Mouse (Mus musculus) MEL (cell line): ENCODE results near the gene Trim58. TPM values are rescaled to one million over a fixed set of nuclear protein-coding genes. Genes with fewer than 3 reads are reported as not detected.

Experiments
- DNase-seq: peaks from one replicate; pipeline ENCODE4 v3.0.0; 2011; ENCODE audit warnings: low read depth, low spot score
- H3K27ac ChIP-seq: 2 replicates; pipeline ENCODE4 v1.5.1; 2012; ENCODE audit warnings: low read depth, mild to moderate bottlenecking, control low read depth, low read length, moderate library complexity; ENCODE audit not compliant: control insufficient read depth
- H3K27me3 ChIP-seq, 2 experiments: fragments of 150-350 bp in 1 of 2; sonication (generic) in 1 of 2; 2 replicates each; pipeline ENCODE4 v1.6.1; 2012; ENCODE audit warnings: low read length in 2 of 2, mild to moderate bottlenecking in 2 of 2, improper control_type of control experiment in 1 of 2, moderate library complexity in 1 of 2; ENCODE audit not compliant: insufficient read depth in 2 of 2, control insufficient read depth in 1 of 2
- H3K36me3 ChIP-seq, 2 experiments: 2 replicates each; pipeline ENCODE4 v1.6.1; 2012 to 2014; ENCODE audit warnings: low read length in 2 of 2, improper control_type of control experiment in 1 of 2, inconsistent platforms in 1 of 2, mild to moderate bottlenecking in 1 of 2; ENCODE audit not compliant: insufficient read depth in 2 of 2, control insufficient read depth in 1 of 2
- H3K4me1 ChIP-seq, 2 experiments: fragments of 150-350 bp in 1 of 2; sonication (generic) in 1 of 2; 2 replicates each; pipeline ENCODE4 v1.6.1; 2012; ENCODE audit warnings: low read length in 2 of 2, improper control_type of control experiment in 1 of 2, mild to moderate bottlenecking in 1 of 2; ENCODE audit not compliant: insufficient read depth in 2 of 2, control insufficient read depth in 1 of 2
- H3K4me3 ChIP-seq, 2 experiments: fragments of 150-350 bp in 1 of 2; sonication (generic) in 1 of 2; 2 replicates each; pipeline ENCODE4 v1.5.1; 2012; ENCODE audit warnings: low read depth in 2 of 2, low read length in 2 of 2, mild to moderate bottlenecking in 2 of 2, moderate library complexity in 2 of 2, control low read depth in 1 of 2, improper control_type of control experiment in 1 of 2; ENCODE audit not compliant: control insufficient read depth in 1 of 2, insufficient read depth in 1 of 2
- H3K79me2 ChIP-seq: 2 replicates; pipeline ENCODE4 v1.6.1; 2012; ENCODE audit warnings: mild to moderate bottlenecking, low read length, moderate library complexity; ENCODE audit not compliant: control insufficient read depth, poor library complexity, insufficient read depth
- H3K9ac ChIP-seq: 2 replicates; pipeline ENCODE4 v1.6.1; 2012; ENCODE audit warnings: low read depth, mild to moderate bottlenecking, control low read depth, low read length, moderate library complexity; ENCODE audit not compliant: control insufficient read depth, poor library complexity, severe bottlenecking
- H3K9me3 ChIP-seq: fragments of 150-350 bp; sonication (generic); replicated peaks from 2 replicates; pipeline ENCODE4 v1.6.1; 2012; ENCODE audit warnings: mild to moderate bottlenecking, low read length, improper control_type of control experiment, moderate library complexity; ENCODE audit not compliant: insufficient read depth
- BHLHE40 ChIP-seq: IDR thresholded peaks from 2 replicates; pipeline ENCODE4 v1.6.1; 2012; ENCODE audit warnings: low read depth, mild to moderate bottlenecking, inconsistent platforms, low read length, improper control_type of control experiment, borderline replicate concordance
- CHD1 ChIP-seq: IDR thresholded peaks from 2 replicates; pipeline ENCODE4 v1.6.1; 2012; ENCODE audit warnings: low read depth, mild to moderate bottlenecking, inconsistent platforms, low read length, improper control_type of control experiment
- CHD2 ChIP-seq: IDR thresholded peaks from 2 replicates; pipeline ENCODE4 v1.6.1; 2011; ENCODE audit warnings: low read length, improper control_type of control experiment
- CTCF ChIP-seq, 3 experiments: IDR thresholded peaks in 2 of 3; conservative IDR thresholded peaks in 1 of 3; 2 replicates each; pipeline ENCODE4 v1.5.1; 2011 to 2012; ENCODE audit warnings: low read length in 3 of 3, low read depth in 2 of 3, mild to moderate bottlenecking in 2 of 3, improper control_type of control experiment in 1 of 3, inconsistent platforms in 1 of 3, mixed read lengths in 1 of 3, moderate library complexity in 1 of 3; ENCODE audit not compliant: control insufficient read depth in 1 of 3, insufficient read depth in 1 of 3, poor library complexity in 1 of 3, severe bottlenecking in 1 of 3
- E2F4 ChIP-seq: IDR thresholded peaks from 2 replicates; pipeline ENCODE4 v1.6.1; 2011; ENCODE audit warnings: low read depth, low read length, improper control_type of control experiment, borderline replicate concordance
- ELF1 ChIP-seq: IDR thresholded peaks from 2 replicates; pipeline ENCODE4 v1.6.1; 2014; ENCODE audit warnings: low read depth, mild to moderate bottlenecking, inconsistent platforms, low read length, improper control_type of control experiment, moderate library complexity
- EP300 ChIP-seq, 2 experiments: IDR thresholded peaks; 2 replicates each; pipeline ENCODE4 v1.6.1; 2011; ENCODE audit warnings: improper control_type of control experiment in 2 of 2, low read length in 2 of 2, low read depth in 1 of 2, mild to moderate bottlenecking in 1 of 2
- ETS1 ChIP-seq: IDR thresholded peaks from 2 replicates; pipeline ENCODE4 v1.6.1; 2012; ENCODE audit warnings: low read depth, mild to moderate bottlenecking, inconsistent platforms, low read length, improper control_type of control experiment, moderate library complexity
- GABPA ChIP-seq: IDR thresholded peaks from 2 replicates; pipeline ENCODE4 v1.6.1; 2012; ENCODE audit warnings: low read depth, mild to moderate bottlenecking, inconsistent platforms, low read length, improper control_type of control experiment, moderate library complexity
- HCFC1 ChIP-seq: IDR thresholded peaks from 2 replicates; pipeline ENCODE4 v1.6.1; 2012; ENCODE audit warnings: low read depth, mild to moderate bottlenecking, inconsistent platforms, low read length, improper control_type of control experiment, moderate library complexity
- MAX ChIP-seq: IDR thresholded peaks from 2 replicates; pipeline ENCODE4 v1.6.1; 2011; ENCODE audit warnings: low read length, improper control_type of control experiment
- MEF2A ChIP-seq: IDR thresholded peaks from 2 replicates; pipeline ENCODE4 v1.6.1; 2014; ENCODE audit warnings: low read depth, mild to moderate bottlenecking, inconsistent platforms, low read length, improper control_type of control experiment; ENCODE audit not compliant: poor library complexity, insufficient replicate concordance, severe bottlenecking; ENCODE audit errors: extremely low read depth
- MXI1 ChIP-seq: IDR thresholded peaks from 2 replicates; pipeline ENCODE4 v1.6.1; 2011; ENCODE audit warnings: mild to moderate bottlenecking, low read depth, low read length, improper control_type of control experiment
- MYB ChIP-seq: IDR thresholded peaks from 2 replicates; pipeline ENCODE4 v1.6.1; 2011; ENCODE audit warnings: mild to moderate bottlenecking, low read depth, low read length, improper control_type of control experiment
- MYC ChIP-seq: IDR thresholded peaks from 2 replicates; pipeline ENCODE4 v1.6.1; 2011; ENCODE audit warnings: low read depth, mild to moderate bottlenecking, low read length, improper control_type of control experiment, moderate library complexity
- NELFE ChIP-seq: IDR thresholded peaks from 2 replicates; pipeline ENCODE4 v1.6.1; 2011; ENCODE audit warnings: low read depth, low read length, improper control_type of control experiment
- POLR2AphosphoS2 ChIP-seq: IDR thresholded peaks from 2 replicates; pipeline ENCODE4 v1.6.1; 2011; ENCODE audit warnings: low read length, improper control_type of control experiment
- POLR2AphosphoS5 ChIP-seq: IDR thresholded peaks from 2 replicates; pipeline ENCODE4 v1.6.1; 2012; ENCODE audit warnings: low read depth, borderline replicate concordance, mild to moderate bottlenecking, inconsistent platforms, low read length, moderate library complexity, mixed read lengths
- RCOR1 ChIP-seq: IDR thresholded peaks from 2 replicates; pipeline ENCODE4 v1.6.1; 2012; ENCODE audit warnings: low read depth, mild to moderate bottlenecking, inconsistent platforms, low read length, improper control_type of control experiment
- SIN3A ChIP-seq: IDR thresholded peaks from 2 replicates; pipeline ENCODE4 v1.6.1; 2012; ENCODE audit warnings: low read length, improper control_type of control experiment, inconsistent platforms
- SMC3 ChIP-seq: IDR thresholded peaks from 2 replicates; pipeline ENCODE4 v1.6.1; 2011; ENCODE audit warnings: low read depth, low read length, improper control_type of control experiment
- TCF12 ChIP-seq: IDR thresholded peaks from 2 replicates; pipeline ENCODE4 v1.6.1; 2014; ENCODE audit warnings: low read depth, mild to moderate bottlenecking, inconsistent platforms, low read length, improper control_type of control experiment, moderate library complexity
- UBTF ChIP-seq: IDR thresholded peaks from 2 replicates; pipeline ENCODE4 v1.6.1; 2012; ENCODE audit warnings: low read depth, mild to moderate bottlenecking, inconsistent platforms, low read length, improper control_type of control experiment, moderate library complexity, borderline replicate concordance; ENCODE audit not compliant: insufficient read depth
- ZKSCAN1 ChIP-seq: IDR thresholded peaks from 2 replicates; pipeline ENCODE4 v1.6.1; 2012; ENCODE audit warnings: low read depth, mild to moderate bottlenecking, inconsistent platforms, low read length, improper control_type of control experiment, moderate library complexity
- ZNF384 ChIP-seq: IDR thresholded peaks from 2 replicates; pipeline ENCODE4 v1.6.1; 2012; ENCODE audit warnings: low read depth, mild to moderate bottlenecking, inconsistent platforms, low read length, improper control_type of control experiment
- polyA plus RNA-seq, 2 experiments: library from polyadenylated mRNA; stranded (reverse) in 1 of 2; unstranded in 1 of 2; fragments of >175 nt in 1 of 2; fragments of >200 nt in 1 of 2; gene quantifications; 2 replicates each; pipeline versions ENCODE4 v1.2.1 to v1.2.4; 2012; ENCODE audit warnings: low replicate concordance in 2 of 2, low read depth in 1 of 2; ENCODE audit not compliant: insufficient read length in 2 of 2, insufficient read depth in 1 of 2, missing spikeins in 1 of 2
- total RNA-seq: library from RNA; depleted of rRNA; stranded (reverse); fragments of 300-350 nt; gene quantifications from 2 replicates; pipeline ENCODE4 v1.2.3, GENCODE M21; 2012

Gene Trim58
- total and polyA plus RNA-seq, 3 experiments, result 4.0 to 14.1 TPM; not detected in 1

DNA sequence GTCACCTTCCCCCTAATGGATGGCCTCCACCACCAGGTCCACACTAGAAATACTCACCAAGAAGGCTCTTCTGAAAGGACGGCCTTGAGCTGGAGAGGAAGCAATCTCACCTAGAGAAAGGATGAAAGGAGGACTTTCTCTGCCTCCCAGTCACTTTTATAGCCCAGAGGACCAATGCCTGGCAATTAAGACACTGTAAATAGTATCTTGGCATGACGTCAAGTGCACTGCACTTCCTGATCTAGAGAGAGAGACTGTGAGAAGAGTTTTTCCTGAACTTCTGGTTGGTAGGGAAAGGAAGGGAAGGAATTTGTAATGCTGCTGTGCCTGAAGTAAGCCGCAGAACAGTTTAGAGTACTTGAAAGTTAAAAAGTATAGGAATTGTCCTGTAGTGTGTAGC lies 26.9 kb upstream of the Trim58 start:
- Histone ChIP-seq H3K27ac (no peak overlapping the region), H3K4me3 (no peak overlapping the region), H3K79me2 (no peaks in the 10 kb centered on the region), H3K4me1 (no peaks in the 10 kb centered on the region), H3K36me3 (no peaks in the 10 kb centered on the region), H3K9me3 (no peaks in the 10 kb centered on the region), H3K27me3 (peaks cover 1 to 11% of the 10 kb centered on the region in 2 experiments; a peak in 3 of 4 replicates), H3K9ac (no peak overlapping the region)
- TF ChIP-seq MYB, result no peak
- no peak for TF ChIP-seq EP300 (IDR thresholded peaks at IDR 0.05; ENCODE audit: low read depth in 1 of 2, low read length in 2 of 2)
- TF ChIP-seq POLR2AphosphoS2, result no peak
- no peak for TF ChIP-seq CTCF (IDR thresholded peaks at IDR 0.05 in 2 of 3, conservative IDR thresholded peaks at IDR 0.05 in 1 of 3; ENCODE audit: control insufficient read depth in 1 of 3, insufficient read depth in 1 of 3, low read depth in 2 of 3, low read length in 3 of 3, poor library complexity in 1 of 3, severe bottlenecking in 1 of 3)
- TF ChIP-seq E2F4, result no peak
- no peak for TF ChIP-seq CHD2
- TF ChIP-seq SMC3, result no peak
- TF ChIP-seq TCF12, result no peak
- TF ChIP-seq ZNF384, result no peak
- no peak for TF ChIP-seq ZKSCAN1
- no peak for TF ChIP-seq MEF2A
- no peak for TF ChIP-seq ELF1
- no peak for TF ChIP-seq NELFE
- TF ChIP-seq ETS1, result no peak
- TF ChIP-seq GABPA, result no peak
- no peak for TF ChIP-seq HCFC1
- TF ChIP-seq UBTF, result no peak
- DNase-seq, result no peak

DNA sequence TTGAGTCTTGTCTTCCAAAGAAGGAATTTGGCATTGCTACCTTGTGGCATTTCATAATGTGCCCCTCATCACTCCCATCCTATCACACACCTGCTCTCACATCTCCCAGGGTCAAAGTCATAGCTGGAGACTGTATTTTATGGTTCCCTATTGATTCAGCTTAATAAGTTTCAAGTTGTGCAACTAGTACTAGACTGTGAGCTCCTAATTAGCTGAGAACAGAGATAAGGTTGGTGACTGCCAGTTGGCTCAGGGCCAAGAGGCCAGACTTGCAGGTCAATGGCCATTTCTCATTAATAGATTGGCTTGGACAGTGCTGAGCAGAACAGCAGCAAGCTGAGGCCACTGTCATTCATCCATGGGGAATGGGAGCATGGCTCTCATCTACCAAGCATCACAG lies 25.7 kb upstream of the Trim58 start:
- Histone ChIP-seq H3K27me3 (peaks cover 1 to 16% of the 10 kb centered on the region in 2 experiments; a peak in 3 of 4 replicates), H3K27ac (no peak overlapping the region), H3K9me3 (no peaks in the 10 kb centered on the region), H3K36me3 (no peaks in the 10 kb centered on the region), H3K79me2 (no peaks in the 10 kb centered on the region), H3K4me1 (no peaks in the 10 kb centered on the region), H3K4me3 (no peak overlapping the region), H3K9ac (no peak overlapping the region)
- TF ChIP-seq MAX, result no peak
- TF ChIP-seq MXI1, result no peak
- TF ChIP-seq ELF1, result no peak
- no peak for TF ChIP-seq UBTF
- TF ChIP-seq E2F4, result no peak
- TF ChIP-seq TCF12, result no peak
- no peak for TF ChIP-seq ZNF384
- no peak for TF ChIP-seq POLR2AphosphoS5
- no peak for TF ChIP-seq BHLHE40
- TF ChIP-seq NELFE, result no peak
- no peak for TF ChIP-seq MYC
- no peak for TF ChIP-seq CHD1
- no peak for TF ChIP-seq CHD2
- TF ChIP-seq RCOR1, result no peak
- no peak for TF ChIP-seq SIN3A
- no peak for DNase-seq
